Mouse (Mus musculus): ENCODE measurements around the gene Majin. TPM values are rescaled to one million over a fixed set of nuclear protein-coding genes. Genes with fewer than 3 reads are reported as not detected.

Gene Majin
- total and polyA plus RNA-seq, 3 experiments = 0.20 TPM; not detected in 2

DNA sequence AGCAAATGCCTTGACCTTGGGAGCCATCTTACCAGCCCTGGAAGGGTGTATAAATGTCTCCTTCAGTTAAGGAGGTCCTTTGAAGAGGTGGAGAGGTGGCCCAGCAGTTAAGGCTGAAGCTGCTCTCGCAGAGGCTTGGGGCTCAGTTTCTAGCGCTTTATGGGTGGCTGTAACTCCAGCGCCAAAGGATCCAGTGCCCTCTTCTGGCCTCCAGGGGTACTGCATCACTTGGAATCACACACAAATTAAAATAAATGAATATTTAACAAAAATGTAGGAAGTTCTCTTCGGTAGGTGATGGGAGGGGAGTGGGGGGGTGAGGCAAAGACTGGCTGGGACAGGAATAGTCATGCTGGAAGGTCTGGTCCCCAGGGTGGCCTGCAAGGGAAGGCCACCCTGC is 76.8 kb downstream of the Majin start:
- Histone ChIP-seq H3K9ac (ENCODE audit: low read depth, low read length) (no peak overlapping the region), H3K27me3 (ENCODE audit: control insufficient read depth, insufficient read depth, low read length) (no peaks in the 10 kb centered on the region), H3K79me2 (replicated peaks; ENCODE audit: control insufficient read depth, insufficient read depth, low read length) (no peaks in the 10 kb centered on the region), H3K4me1 (ENCODE audit: control insufficient read depth, insufficient read depth, low read length) (no peaks in the 10 kb centered on the region), H3K27ac (no peak overlapping the region), H3K36me3 (ENCODE audit: control insufficient read depth, insufficient read depth, low read length) (no peaks in the 10 kb centered on the region), H3K4me3 (no peak overlapping the region)
- intact Hi-C loops (cut with DNase I) = no loop called here
- peak; percentile 54 for TF ChIP-seq CTCF (IDR thresholded peaks at IDR 0.05)
- no peak for TF ChIP-seq POLR2A (IDR thresholded peaks at IDR 0.05; ENCODE audit: insufficient read depth, low read depth, low read length)
- TF ChIP-seq EP300 (IDR thresholded peaks at IDR 0.05; ENCODE audit: insufficient read depth, low read depth, low read length) = no peak
- 72% methylated on average over 4 of the region's 4 CpGs for WGBS
- DNase-seq = no peak

DNA sequence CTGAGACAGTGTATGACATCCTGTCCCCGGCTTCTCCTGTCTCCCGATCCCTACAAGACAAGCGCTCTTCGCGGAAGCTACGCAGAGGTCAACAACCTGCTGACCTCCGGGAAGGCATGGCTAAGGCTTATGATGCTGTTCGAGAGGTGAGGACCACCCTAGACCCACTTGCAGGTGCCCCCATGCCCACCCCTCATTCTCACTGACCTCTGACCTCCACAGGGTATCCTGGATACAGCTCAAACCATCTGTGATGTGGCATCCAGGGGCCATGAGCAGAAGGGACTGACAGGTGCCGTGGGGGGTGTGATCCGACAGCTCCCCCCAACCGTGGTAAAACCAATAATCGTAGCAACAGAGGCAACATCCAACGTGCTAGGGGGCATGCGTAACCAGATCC is 77.2 kb downstream of the Majin start:
- TF ChIP-seq EP300 (IDR thresholded peaks at IDR 0.05; ENCODE audit: insufficient read depth, low read depth, low read length) (no peak), POLR2A (IDR thresholded peaks at IDR 0.05; ENCODE audit: insufficient read depth, low read depth, low read length) (no peak), CTCF (IDR thresholded peaks at IDR 0.05) (no peak)
- Histone ChIP-seq H3K27ac (no peak overlapping the region), H3K27me3 (ENCODE audit: control insufficient read depth, insufficient read depth, low read length) (no peaks in the 10 kb centered on the region), H3K79me2 (replicated peaks; ENCODE audit: control insufficient read depth, insufficient read depth, low read length) (no peaks in the 10 kb centered on the region), H3K36me3 (ENCODE audit: control insufficient read depth, insufficient read depth, low read length) (no peaks in the 10 kb centered on the region), H3K9ac (ENCODE audit: low read depth, low read length) (no peak overlapping the region), H3K4me1 (ENCODE audit: control insufficient read depth, insufficient read depth, low read length) (no peaks in the 10 kb centered on the region), H3K4me3 (no peak overlapping the region)
- no peak for DNase-seq
- 92% methylated on average over 14 of the region's 14 CpGs for WGBS
- intact Hi-C loops (cut with DNase I) = no loop called here

DNA sequence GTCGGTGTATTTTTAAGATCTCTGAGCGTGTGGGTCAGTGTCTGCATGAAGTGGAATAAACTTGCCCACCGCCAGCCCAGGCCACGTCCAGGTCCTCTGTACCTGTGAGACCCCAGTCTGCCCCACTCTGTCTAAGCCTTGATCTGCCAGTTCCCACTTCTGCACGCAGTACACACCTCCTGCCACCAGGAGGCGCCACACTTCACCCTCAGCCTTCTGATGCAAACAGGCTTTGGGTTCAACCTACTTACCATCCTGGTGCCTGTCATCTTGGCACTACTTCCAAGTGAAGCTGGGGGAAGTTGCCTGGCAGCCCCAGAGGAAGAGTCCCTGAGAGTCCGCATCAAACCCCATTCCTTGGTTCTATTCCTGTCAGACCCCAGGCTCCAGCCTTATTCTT is 78.0 kb downstream of the Majin start:
- intact Hi-C loops (cut with DNase I) = loop anchor here (1.0 kb wide), 1 partner anchor 69 kb away; no protein-coding TSS in a partner anchor
- peak; percentile 69 to 85 for DNase-seq
- no peaks in the 10 kb centered on the region for H3K79me2 ChIP-seq (replicated peaks; ENCODE audit: control insufficient read depth, insufficient read depth, low read length)
- WGBS = 65% methylated on average over 7 of the region's 7 CpGs
- H3K4me3 ChIP-seq = no peak overlapping the region
- H3K9ac ChIP-seq (ENCODE audit: low read depth, low read length) = no peak overlapping the region
- no peak overlapping the region for H3K27ac ChIP-seq
- TF ChIP-seq POLR2A (IDR thresholded peaks at IDR 0.05; ENCODE audit: insufficient read depth, low read depth, low read length) = no peak
- TF ChIP-seq EP300 (IDR thresholded peaks at IDR 0.05; ENCODE audit: insufficient read depth, low read depth, low read length) = peak; percentile 91
- H3K36me3 ChIP-seq (ENCODE audit: control insufficient read depth, insufficient read depth, low read length) = no peaks in the 10 kb centered on the region
- H3K4me1 ChIP-seq (ENCODE audit: control insufficient read depth, insufficient read depth, low read length) = no peaks in the 10 kb centered on the region
- no peaks in the 10 kb centered on the region for H3K27me3 ChIP-seq (ENCODE audit: control insufficient read depth, insufficient read depth, low read length)

DNA sequence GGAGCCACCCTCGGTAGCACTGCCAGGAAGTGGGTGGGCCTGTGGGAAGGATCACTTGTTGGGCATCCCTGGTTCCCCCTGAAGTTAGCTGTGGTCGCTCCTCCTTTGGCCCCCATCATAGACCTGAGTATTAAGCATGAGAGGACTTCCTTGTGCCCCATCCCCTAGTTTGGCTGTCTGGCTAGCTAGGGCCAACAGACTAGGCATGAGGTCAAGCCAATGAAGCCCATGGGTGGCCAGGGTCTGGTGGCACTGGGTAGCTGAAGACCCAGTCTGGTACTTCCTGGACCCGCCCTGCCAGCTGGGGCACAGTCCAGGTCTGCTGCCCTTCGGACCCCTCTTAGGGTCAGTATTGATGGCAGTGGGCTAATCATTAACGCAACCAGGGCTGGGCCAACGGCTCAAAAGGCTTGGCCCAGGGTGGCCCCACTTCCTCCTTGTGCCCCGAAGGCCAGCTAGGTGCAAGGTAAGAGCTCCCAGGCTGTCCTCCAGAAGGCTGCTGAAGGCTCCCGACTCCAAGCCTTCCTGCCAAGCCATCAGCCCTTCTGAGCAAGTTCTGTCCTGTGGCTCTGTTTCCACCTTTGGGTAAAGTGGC is 78.7 kb downstream of the Majin start:
- no peak for DNase-seq
- WGBS = 84% methylated on average over 8 of the region's 8 CpGs
- H3K4me3 ChIP-seq = no peak overlapping the region
- H3K79me2 ChIP-seq (replicated peaks; ENCODE audit: control insufficient read depth, insufficient read depth, low read length) = no peaks in the 10 kb centered on the region
- no peak for TF ChIP-seq POLR2A (IDR thresholded peaks at IDR 0.05; ENCODE audit: insufficient read depth, low read depth, low read length)
- TF ChIP-seq CTCF (IDR thresholded peaks at IDR 0.05) = no peak
- no peak for TF ChIP-seq EP300 (IDR thresholded peaks at IDR 0.05; ENCODE audit: insufficient read depth, low read depth, low read length)
- no peak overlapping the region for H3K9ac ChIP-seq (ENCODE audit: low read depth, low read length)
- no peaks in the 10 kb centered on the region for H3K36me3 ChIP-seq (ENCODE audit: control insufficient read depth, insufficient read depth, low read length)
- no peaks in the 10 kb centered on the region for H3K27me3 ChIP-seq (ENCODE audit: control insufficient read depth, insufficient read depth, low read length)
- H3K27ac ChIP-seq = no peak overlapping the region
- intact Hi-C loops (cut with DNase I) = loop anchor here (1.0 kb wide), 1 partner anchor 68 kb away; no protein-coding TSS in a partner anchor
- H3K4me1 ChIP-seq (ENCODE audit: control insufficient read depth, insufficient read depth, low read length) = peaks cover 1% of the 10 kb centered on the region; the same call in 1 of the 2 replicates

DNA sequence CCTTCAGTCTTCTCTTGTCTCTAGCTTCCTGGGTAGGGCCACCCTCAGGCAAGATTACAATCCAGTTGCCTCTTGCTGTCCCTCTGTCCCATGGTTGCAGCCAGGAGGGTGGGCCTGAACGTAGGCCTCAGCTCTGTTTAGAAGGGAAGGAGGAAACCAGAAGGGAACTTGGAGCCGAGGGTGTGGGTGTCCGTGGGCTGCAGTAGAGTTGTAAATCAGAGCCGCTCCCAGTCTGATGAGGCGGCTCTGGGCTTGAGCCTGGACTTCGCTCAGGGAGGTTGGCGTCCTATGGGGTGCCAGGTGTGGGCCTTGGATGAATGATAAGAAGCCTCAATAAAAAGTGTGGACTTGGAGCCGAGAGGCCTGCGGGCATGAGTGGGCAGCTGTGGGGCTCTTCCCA is 80.0 kb downstream of the Majin start:
- no peaks in the 10 kb centered on the region for H3K36me3 ChIP-seq (ENCODE audit: control insufficient read depth, insufficient read depth, low read length)
- intact Hi-C loops (cut with DNase I) = no loop called here
- H3K27me3 ChIP-seq (ENCODE audit: control insufficient read depth, insufficient read depth, low read length) = no peaks in the 10 kb centered on the region
- TF ChIP-seq POLR2A (IDR thresholded peaks at IDR 0.05; ENCODE audit: insufficient read depth, low read depth, low read length) = no peak
- TF ChIP-seq EP300 (IDR thresholded peaks at IDR 0.05; ENCODE audit: insufficient read depth, low read depth, low read length) = no peak
- no peak for TF ChIP-seq CTCF (IDR thresholded peaks at IDR 0.05)
- no peak overlapping the region for H3K4me3 ChIP-seq
- peaks cover 1% of the 10 kb centered on the region; the same call in 1 of the 2 replicates for H3K4me1 ChIP-seq (ENCODE audit: control insufficient read depth, insufficient read depth, low read length)
- no peaks in the 10 kb centered on the region for H3K79me2 ChIP-seq (replicated peaks; ENCODE audit: control insufficient read depth, insufficient read depth, low read length)
- H3K27ac ChIP-seq = no peak overlapping the region
- no peak overlapping the region for H3K9ac ChIP-seq (ENCODE audit: low read depth, low read length)
- no peak for DNase-seq
- WGBS = 56% methylated on average over 9 of the region's 9 CpGs

DNA sequence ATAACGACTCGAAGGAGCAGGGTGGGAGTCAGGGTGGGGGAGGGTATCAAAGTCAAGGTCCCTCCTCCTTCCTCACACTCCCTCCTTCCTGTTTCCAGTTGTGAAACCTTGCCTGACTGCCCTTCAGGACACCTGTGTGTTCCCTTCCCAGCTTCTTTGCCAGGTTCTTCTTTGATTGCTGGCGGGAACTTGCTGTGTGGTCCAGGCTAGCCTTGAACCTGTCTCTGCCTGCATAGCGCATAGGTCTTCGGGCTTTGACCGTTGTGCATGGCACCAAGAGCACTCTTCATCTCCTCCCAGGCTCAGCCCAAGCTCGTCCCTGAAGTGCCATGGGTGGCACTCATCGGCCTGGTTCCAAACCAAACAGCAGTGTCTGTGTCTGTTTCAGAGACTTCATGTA is 80.8 kb downstream of the Majin start:
- H3K9ac ChIP-seq (ENCODE audit: low read depth, low read length) = no peak overlapping the region
- no peak overlapping the region for H3K4me3 ChIP-seq
- H3K27ac ChIP-seq = no peak overlapping the region
- H3K79me2 ChIP-seq (replicated peaks; ENCODE audit: control insufficient read depth, insufficient read depth, low read length) = no peaks in the 10 kb centered on the region
- WGBS = 84% methylated on average over 8 of the region's 8 CpGs
- no peaks in the 10 kb centered on the region for H3K27me3 ChIP-seq (ENCODE audit: control insufficient read depth, insufficient read depth, low read length)
- peaks cover 3% of the 10 kb centered on the region; the same call in 1 of the 2 replicates for H3K4me1 ChIP-seq (ENCODE audit: control insufficient read depth, insufficient read depth, low read length)
- no peak for TF ChIP-seq POLR2A (IDR thresholded peaks at IDR 0.05; ENCODE audit: insufficient read depth, low read depth, low read length)
- TF ChIP-seq EP300 (IDR thresholded peaks at IDR 0.05; ENCODE audit: insufficient read depth, low read depth, low read length) = no peak
- no peak for TF ChIP-seq CTCF (IDR thresholded peaks at IDR 0.05)
- intact Hi-C loops (cut with DNase I) = no loop called here
- H3K36me3 ChIP-seq (ENCODE audit: control insufficient read depth, insufficient read depth, low read length) = no peaks in the 10 kb centered on the region
- DNase-seq = no peak

Measured in heart, adult 2 months (tissue).